Mouse (Mus musculus) layer of hippocampus, adult 2 months (tissue): Measurements from ENCODE around the gene Ssx2ip. TPM values are rescaled to one million over a fixed set of nuclear protein-coding genes. Genes with fewer than 3 reads are reported as not detected.

ENCODE experiments used
- DNase-seq, 2 experiments: peaks; one replicate each; pipeline ENCODE4 v3.0.0; 2022; ENCODE audit warnings: low spot score in 2 of 2
- H3K27ac ChIP-seq: fragments of 200-600 bp; 2 replicates; pipeline ENCODE4 v1.8.1; 2022
- H3K4me3 ChIP-seq: fragments of 200-600 bp; 2 replicates; pipeline ENCODE4 v1.8.1; 2022; ENCODE audit warnings: mild to moderate bottlenecking
- CTCF ChIP-seq: fragments of 200-600 bp; conservative IDR thresholded peaks from 2 replicates; pipeline ENCODE4 v1.8.1; 2022; ENCODE audit warnings: antibody characterized with exemption, mild to moderate bottlenecking, moderate library complexity
- long read RNA-seq, 2 experiments: library from polyadenylated mRNA; stranded (forward); transcript quantifications; one replicate each; pipeline ENCODE4 v2.0.0; 2021; ENCODE audit warnings: borderline mapping rate in 2 of 2
- total RNA-seq, 2 experiments: library from RNA; stranded (reverse); gene quantifications; 2 replicates each; pipeline ENCODE4 v1.2.3; 2021

Gene Ssx2ip
- total RNA-seq: 100 to 1,000 TPM in 1 of 2 experiments, 10 to 100 TPM in 1; 99.7 to 107 TPM
- long read RNA-seq, experiment 1, transcript Ssx2ip-204 (14 exons, 3,446 nt): major isoform, 12 of 153 reads
- long read RNA-seq, experiment 1, transcript Ssx2ip-203 (14 exons, 3,232 nt): major isoform, 12 of 153 reads
- long read RNA-seq, experiment 1, transcript Ssx2ip-201 (14 exons, 3,410 nt): minor isoform, 8 of 153 reads
- long read RNA-seq, experiment 1, partial matches to known transcripts: 5 of 153 reads
- long read RNA-seq, experiment 1, other reads (novel, unspliced or antisense): 115 of 153 reads
- long read RNA-seq, experiment 2, transcript Ssx2ip-204 (14 exons, 3,446 nt): major isoform, 26 of 245 reads
- long read RNA-seq, experiment 2, transcript Ssx2ip-203 (14 exons, 3,232 nt): minor isoform, 19 of 245 reads
- long read RNA-seq, experiment 2, transcript Ssx2ip-201 (14 exons, 3,410 nt): minor isoform, 7 of 245 reads
- long read RNA-seq, experiment 2, partial matches to known transcripts: 17 of 245 reads
- long read RNA-seq, experiment 2, other reads (novel, unspliced or antisense): 174 of 245 reads

DNA sequence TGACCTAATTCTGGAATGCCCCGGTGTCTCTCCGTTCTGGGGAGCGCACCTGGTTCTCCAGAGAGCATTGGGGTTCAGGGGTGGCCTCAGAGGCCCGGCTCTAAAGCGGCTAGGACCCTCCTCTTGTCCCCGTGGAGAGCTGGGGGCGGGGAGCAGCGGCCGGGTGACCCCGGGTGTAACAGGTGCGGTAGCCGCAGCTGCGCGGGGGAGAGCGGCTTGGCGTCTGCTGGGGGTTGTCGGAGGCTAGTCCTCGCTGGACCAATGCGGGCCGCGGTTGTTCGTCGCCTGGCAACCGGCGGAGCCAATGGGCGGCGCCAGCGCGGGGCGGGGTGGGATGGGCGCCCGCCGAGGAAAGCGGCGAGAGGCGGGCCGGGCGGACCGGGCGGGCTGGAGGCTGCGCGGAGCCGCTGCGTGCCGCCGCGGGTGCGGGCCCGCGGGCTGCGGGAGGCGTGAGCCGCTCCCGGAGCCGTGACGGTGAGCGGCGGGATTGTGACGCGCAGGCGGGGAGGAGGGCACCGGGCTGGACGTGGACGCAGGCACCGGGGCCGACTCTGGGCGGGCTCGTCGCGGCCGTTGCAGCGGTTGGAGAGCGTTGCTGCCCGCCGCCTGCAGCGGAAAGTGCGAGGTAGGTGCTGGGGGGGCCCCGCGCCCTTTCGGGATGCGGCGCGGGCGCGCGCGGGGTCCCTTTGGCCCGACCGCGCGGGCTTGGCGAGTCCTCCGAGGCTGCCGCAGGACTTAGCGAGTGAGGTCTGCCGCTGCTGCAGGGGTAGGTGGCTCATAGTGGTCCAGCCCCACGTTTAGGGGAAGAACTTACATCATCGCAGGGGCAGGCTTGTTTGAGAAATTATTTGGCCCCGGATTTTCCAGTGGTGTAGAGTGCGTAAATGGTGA lies at the start of gene Ssx2ip:
Gene Ssx2ip (plus strand): TSS at position 332 of the 891 bp plus-strand sequence.
- Histone ChIP-seq H3K27ac (peak within 1 kb of the TSS; percentile 100), H3K4me3 (peak within 1 kb of the TSS; percentile 96)
- DNase-seq: peak; percentile 96 to 99
- no peak for TF ChIP-seq CTCF

GRCm38 (mm10) chr3:146355146-146355545 lies 49.3 kb upstream of the Ssx2ip start:
- no peak for DNase-seq
- Histone ChIP-seq H3K27ac (no peak overlapping the region), H3K4me3 (no peak overlapping the region)
- no peak for TF ChIP-seq CTCF

DNA sequence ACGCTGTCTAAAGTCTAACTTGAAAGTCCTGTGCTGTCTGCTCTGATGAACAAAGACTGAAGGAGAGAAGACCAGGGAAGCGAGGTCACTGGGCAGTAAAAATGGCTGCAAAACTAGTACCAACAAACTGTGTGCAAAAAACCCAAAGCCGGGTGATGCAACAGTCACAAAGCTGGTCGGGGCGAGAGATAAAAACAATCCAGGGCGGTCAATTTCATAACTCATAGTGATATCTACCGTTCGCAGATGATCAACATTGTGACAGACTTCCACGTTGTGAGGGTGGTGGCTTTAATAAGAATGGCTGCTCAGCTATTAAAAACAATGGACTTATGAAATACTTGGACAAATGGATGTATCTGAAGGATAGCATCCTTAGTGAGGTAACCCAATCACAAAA lies 39.0 kb upstream of the Ssx2ip start:
- Histone ChIP-seq H3K27ac (no peak overlapping the region), H3K4me3 (no peak overlapping the region)
- no peak for TF ChIP-seq CTCF
- DNase-seq: no peak

DNA sequence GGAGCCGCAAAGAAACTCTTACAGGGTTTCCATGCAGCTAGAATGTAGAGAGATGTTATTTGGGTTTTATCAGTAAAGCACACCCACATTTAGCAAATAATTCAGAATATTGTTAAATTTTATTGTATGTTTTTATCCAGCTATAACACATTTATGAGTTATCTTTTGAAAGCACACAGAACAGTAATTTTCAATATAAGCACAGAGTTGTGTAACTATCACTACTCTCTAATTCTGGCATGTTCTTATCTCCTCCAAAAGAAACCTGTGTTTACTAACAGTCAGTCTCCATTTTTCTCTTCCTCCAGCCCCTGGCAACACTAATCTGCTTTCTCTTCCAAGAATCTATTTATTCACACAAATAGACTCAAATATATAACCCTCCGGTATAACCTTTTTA lies 37.4 kb upstream of the Ssx2ip start:
- H3K27ac ChIP-seq: no peak overlapping the region

DNA sequence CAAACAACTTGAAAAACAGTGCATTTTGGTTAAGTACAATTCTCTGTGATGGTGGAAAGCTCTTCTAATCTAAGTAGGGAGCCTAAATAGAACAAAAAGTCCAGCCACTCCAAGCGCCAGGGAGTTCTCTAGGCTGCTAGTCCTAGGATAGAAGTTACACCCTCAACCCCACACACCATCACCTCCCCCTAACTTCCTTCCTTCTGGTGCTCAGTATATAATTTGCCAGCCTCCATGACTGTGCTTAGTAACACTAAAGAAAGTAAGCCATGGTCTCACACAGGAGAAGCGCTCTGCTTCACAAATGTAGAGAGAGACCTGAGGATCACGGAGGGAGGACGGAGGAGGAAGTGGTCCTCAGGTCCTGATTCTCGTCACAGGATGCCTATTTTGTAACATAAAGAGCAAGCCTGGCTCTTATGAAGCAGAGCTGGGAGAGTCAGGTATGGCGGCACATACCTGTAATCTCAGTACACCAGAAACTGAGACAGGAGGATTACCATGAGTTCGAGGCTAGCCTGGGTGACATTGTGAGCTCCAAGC lies 33.8 kb upstream of the Ssx2ip start:
- no peak for DNase-seq
- TF ChIP-seq CTCF: no peak
- H3K27ac ChIP-seq: no peak overlapping the region
- H3K4me3 ChIP-seq: no peak overlapping the region

More for the DNA sequence above, 37.4 kb upstream of the Ssx2ip start:
- no peak for TF ChIP-seq CTCF
- no peak overlapping the region for H3K4me3 ChIP-seq
- no peak for DNase-seq

DNA sequence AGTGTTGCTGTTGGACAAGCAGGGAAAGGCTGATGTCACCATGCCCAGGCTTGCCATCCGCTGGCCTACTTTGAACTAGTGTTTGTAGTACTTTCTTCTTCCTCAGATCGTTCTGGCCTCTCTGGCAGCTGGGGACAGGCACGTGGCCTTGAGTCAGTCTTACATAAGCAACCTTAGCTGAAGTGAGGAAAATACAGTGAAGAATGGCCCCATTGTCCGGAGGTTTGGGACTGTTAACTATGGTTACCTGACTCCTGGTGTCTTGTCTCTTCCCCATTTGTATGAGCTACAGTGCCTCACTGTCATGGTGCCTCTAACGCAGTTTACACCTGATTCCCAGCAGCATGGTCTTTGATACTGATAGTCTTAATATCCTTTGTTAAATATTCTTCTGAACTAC lies 33.2 kb upstream of the Ssx2ip start:
- Histone ChIP-seq H3K27ac (no peak overlapping the region), H3K4me3 (no peak overlapping the region)
- TF ChIP-seq CTCF: no peak
- DNase-seq: no peak

GRCm38 (mm10) chr3:146374596-146375175 lies 29.8 kb upstream of the Ssx2ip start:
- Histone ChIP-seq H3K27ac (peak overlapping the region; percentile 43; the same call in 1 of the 2 replicates), H3K4me3 (no peak overlapping the region)
- no peak for TF ChIP-seq CTCF
- DNase-seq: no peak

- peak in 1 of 2 experiments; percentile 36 for DNase-seq
- peak overlapping the region; percentile 43; the same call in 1 of the 2 replicates for H3K27ac ChIP-seq
- TF ChIP-seq CTCF: no peak
- H3K4me3 ChIP-seq: no peak overlapping the region
These were observed 29.2 kb upstream of the Ssx2ip start for GRCm38 (mm10) chr3:146375224-146375657.

DNA sequence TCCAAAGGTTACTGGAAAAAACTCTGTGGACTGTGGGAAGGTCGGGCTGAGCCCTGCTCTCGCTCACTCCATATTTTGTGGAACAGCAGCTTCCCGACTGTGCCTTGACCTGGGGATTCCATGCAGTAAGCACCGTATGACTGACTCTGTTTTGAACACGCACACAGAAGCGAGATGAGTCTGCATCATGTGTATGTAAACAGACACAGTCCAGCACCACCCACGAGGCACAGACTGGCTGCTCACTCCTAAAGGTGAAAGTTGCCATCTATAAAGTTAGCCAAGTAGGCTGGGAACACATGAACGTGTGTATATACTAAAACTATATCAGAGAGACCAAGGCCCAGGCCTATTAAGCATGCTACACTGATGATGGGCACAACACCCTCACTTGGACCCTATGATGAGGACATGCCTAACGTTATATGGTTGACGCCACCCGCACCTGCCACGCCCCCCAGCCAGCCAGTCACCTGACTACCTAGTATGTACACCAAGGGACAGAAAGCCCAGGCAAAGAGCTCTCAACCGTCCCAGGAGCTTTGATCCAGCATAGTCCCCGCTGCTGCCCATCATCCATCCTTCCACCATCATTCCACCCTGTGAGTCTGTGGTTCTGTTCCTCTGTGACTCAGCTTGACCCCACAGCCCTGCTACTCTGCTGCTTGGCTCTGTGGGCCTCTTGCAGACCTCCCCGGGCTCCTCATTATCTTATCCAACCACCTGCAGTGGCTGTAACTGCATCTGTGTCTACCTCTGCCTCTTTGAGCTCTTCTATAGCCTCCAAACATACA lies 27.9 kb upstream of the Ssx2ip start:
- no peak for DNase-seq
- no peak overlapping the region for H3K4me3 ChIP-seq
- TF ChIP-seq CTCF: no peak
- H3K27ac ChIP-seq: no peak overlapping the region

GRCm38 (mm10) chr3:146377216-146377615 lies 27.2 kb upstream of the Ssx2ip start:
- H3K27ac ChIP-seq: no peak overlapping the region
- no peak overlapping the region for H3K4me3 ChIP-seq
- no peak for DNase-seq
- TF ChIP-seq CTCF: no peak

DNA sequence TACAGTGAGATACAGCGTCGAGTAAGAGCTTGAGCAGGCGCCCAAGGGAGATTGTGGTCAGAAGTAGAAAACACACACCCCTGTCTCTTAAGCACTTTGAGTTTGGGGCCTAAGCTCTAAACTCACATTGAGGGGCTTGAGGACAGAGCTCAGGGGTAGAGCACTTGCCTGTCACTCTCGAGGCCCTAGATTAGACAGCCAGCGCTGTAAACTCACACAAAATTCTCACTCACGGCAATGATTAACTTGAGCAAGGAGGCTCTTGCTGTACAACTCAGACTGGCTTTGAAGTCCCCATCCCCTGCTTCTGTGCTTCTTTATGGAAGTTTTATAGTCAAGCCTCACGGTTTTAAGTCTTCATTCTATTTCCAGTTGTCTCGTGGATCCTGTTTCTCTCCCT lies 25.7 kb upstream of the Ssx2ip start:
- no peak for DNase-seq
- no peak for TF ChIP-seq CTCF
- Histone ChIP-seq H3K27ac (no peak overlapping the region), H3K4me3 (no peak overlapping the region)
